Mouse (Mus musculus) gastrocnemius, postnatal 10 days (tissue): ENCODE data around the gene Amd1. TPM values are rescaled to one million over a fixed set of nuclear protein-coding genes. Genes with fewer than 3 reads are reported as not detected.

ENCODE experiments used
- DNase-seq: peaks from one replicate; pipeline ENCODE4 v3.0.0; 2021; ENCODE audit warnings: mixed read lengths
- long read RNA-seq, 2 experiments: library from polyadenylated mRNA; stranded (forward); transcript quantifications; one replicate each; pipeline ENCODE4 v2.0.0; 2021
- total RNA-seq, 2 experiments: library from RNA; stranded (reverse); gene quantifications; 2 replicates each; pipeline ENCODE4 v1.2.3; 2021

The Amd1 gene
- 10 to 100 TPM; 16.7 to 21.3 TPM for total RNA-seq
- long read RNA-seq, experiment 1, transcript Amd1-201 (8 exons, 3,204 nt): major isoform, 12 of 13 reads
- long read RNA-seq, experiment 1, partial matches to known transcripts: 0 of 13 reads
- long read RNA-seq, experiment 1, other reads (novel, unspliced or antisense): 1 of 13 reads
- long read RNA-seq, experiment 2, transcript Amd1-201 (8 exons, 3,204 nt): major isoform, 12 of 13 reads
- long read RNA-seq, experiment 2, partial matches to known transcripts: 0 of 13 reads
- long read RNA-seq, experiment 2, other reads (novel, unspliced or antisense): 1 of 13 reads

- peak; percentile 100 for DNase-seq
These were observed at the start of gene Amd1 for GRCm38 (mm10) chr10:40302140-40302985. Amd1 (minus strand) TSS chr10:40302186.

- DNase-seq: no peak
These were observed 49.2 kb upstream of the Amd1 start for GRCm38 (mm10) chr10:40351156-40351555.

DNA sequence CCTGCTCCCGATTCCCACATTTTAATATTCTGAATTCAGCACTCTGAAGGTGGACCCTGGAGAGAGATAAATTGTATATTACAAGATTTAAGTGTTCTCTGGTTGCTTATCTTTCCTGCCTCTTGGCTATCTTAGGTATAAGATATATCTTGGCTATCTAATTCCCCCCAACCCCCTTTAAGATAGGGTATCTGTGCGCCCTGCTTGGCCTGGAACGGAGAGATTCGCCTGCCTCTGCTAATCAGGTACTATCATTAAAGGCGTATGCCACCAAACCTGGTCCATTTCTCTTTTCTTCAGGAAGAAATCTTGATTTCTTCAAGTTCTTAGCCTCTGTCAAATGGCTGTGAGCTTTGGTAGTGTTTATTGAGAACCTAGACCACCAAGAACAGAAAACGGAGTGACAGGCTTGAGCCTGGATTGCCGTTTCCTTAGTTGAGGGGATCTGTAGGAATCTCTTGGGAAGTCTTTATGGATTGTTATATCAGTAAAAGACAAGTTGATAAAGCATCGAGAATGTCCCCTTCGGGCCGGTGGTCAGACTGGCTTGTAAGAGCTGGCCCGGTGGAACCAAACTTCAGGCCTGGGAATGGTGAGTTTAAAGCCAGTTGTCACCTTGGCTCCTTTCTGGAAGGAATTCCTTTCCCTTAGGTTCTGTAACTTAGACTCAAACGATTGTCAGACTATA, 48.4 kb upstream of the Amd1 start:
- no peak for DNase-seq

DNA sequence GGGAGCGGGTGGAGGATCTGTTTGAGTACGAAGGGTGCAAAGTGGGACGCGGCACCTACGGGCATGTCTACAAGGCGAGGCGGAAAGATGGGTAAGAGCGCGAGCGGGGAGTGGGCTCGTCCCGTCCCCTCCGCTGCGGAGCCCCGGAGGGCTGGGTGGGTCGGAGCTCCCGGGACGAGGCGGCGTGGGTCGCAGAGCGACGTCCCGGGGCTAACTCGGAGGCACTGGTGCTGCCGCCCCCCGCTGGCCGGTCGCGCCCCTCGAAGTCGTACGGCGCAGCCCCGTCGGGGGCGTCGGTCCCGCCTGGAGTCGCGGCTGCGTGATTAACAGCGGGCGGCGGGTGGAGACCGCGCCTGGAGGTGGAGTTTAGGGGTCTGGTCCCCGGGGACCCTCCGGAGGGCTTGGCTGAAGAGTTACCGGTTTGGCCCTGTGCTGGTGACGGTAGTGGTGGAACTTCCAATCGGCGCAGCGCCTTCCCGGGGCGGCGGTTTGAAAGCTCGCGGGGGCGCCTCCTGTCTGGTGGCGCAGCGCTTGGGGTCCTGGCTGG, 47.7 kb upstream of the Amd1 start:
- DNase-seq: peak; percentile 62

DNA sequence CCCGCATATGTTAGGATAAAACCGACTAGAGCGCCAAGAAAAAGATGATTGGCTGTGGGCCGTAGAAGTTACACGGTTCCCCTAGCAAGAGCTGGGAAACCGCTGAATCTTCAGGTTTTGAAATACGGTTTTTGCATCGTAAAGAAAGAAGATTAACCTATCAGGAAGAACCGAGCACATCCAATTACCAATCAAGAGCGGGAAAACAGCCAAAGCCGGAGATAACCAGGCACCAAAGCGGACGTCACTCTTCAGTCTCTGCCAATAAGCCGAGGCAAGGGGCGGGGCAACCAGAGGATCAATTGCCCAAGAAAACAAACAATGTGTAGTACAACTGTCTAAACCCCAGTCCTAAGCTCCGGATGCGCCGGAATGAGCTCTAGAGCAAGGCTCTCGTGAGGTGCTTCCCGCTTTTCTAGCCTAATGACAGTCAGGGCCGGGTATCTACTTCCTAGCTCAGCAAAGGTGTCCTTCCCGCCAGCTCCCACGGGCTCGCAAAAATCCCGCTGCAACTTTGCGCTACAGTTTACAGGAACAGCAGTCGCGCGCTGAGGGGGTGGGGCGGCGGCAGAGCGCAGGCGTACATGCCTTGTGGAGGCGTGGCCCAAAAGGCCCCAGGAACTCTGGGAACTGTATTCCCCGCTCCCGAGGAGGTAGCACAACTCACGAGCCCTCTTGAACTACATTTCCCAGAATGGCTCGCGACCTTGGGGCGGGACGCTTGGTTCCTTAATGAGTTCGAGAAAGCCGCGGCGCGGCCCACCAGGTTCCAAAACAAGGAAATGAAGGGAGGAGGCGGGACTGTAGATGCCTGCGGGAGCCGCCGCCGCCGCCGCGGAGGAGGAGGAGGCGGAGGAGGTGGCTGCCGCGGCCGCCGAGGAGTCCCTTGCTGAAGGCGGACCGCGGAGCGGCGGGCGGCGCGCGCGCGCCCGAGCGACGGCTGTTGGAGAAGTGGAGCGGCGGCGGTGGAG, 46.9 kb upstream of the Amd1 start:
- peak; percentile 87 for DNase-seq

GRCm38 (mm10) chr10:40347461-40347954, 45.5 kb upstream of the Amd1 start:
- no peak for DNase-seq

DNA sequence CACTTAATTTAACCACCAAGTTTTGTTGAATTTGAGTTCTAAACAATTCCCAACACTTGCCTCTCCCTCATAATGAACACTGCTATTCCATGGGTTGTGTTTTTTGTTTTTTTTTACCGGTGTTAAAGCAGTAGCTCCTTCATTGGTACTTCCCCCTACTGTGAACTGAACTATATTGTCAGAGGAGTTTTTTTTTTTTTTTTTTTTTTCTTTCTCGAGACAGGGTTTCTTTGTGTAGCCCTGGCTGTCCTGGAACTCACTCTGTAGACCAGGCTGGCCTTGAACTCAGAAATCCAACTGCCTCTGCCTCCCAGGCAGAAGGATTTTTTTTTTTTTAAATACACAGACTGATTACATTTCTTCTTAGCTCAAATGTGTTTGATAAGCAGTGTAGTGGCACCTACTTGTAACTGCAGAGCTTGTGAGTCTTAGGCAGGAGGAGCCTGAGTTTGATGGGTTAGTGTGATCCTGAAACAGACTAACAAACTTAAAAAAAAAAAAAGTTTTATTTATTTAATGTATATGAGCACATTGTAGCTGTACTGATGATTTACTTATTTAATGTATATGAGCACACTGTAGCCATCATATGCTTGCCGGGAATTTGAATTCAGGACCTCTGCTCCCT, 44.9 kb upstream of the Amd1 start:
- no peak for DNase-seq

DNA sequence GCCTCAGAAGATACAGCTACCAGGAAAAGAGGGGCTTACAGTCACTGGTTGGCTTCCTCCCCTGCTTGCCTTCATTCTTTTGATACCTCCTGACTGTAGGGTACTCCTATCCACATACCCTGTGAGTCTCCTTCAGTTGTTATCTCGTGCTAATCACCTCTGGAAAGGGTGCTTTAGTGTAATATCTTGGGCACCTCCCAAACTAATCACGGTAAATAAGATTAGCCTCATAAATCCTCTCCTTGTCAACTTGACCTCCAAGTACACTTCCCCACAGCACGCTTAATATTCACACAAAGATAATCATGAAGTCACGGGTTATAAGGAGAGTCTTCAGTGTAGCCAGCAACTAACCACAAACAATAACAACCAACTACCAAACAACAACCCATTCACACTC, 40.0 kb upstream of the Amd1 start:
- DNase-seq: no peak

DNA sequence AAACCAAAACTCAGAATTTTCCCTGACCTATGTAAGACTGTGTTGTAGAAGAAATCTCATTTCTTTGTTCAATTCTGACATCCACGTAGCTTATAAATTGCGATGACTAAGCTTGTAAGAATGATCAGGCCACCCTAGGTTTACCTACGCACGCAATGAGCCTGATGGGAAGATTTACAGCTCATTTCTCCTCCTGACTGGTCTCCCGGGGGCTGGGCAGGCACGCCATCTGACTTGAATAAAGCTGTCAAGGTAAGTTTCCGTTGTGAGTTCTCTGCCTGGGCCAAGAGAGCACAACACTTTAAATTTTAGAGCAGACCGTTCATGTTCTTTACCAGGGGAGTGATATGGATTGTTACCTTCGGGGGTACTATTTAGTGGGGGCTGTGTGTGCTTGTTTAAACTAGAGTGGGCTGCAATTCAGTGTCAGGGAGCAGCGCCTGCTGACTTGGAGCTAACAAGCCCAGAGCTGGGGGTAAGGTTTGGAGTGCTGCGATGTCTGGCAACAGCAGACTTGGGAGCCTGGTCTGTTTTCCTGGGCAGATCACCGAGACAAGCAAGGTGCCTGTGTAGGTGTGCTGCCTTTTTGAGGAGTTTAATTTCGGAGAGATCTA, 37.5 kb upstream of the Amd1 start, which contains the start of gene Cdk19:
Cdk19 (plus strand) TSS at position 214 of the 614 bp plus-strand sequence.
- no peak for DNase-seq

GRCm38 (mm10) chr10:40332864-40333263, 30.9 kb upstream of the Amd1 start:
- no peak for DNase-seq

DNA sequence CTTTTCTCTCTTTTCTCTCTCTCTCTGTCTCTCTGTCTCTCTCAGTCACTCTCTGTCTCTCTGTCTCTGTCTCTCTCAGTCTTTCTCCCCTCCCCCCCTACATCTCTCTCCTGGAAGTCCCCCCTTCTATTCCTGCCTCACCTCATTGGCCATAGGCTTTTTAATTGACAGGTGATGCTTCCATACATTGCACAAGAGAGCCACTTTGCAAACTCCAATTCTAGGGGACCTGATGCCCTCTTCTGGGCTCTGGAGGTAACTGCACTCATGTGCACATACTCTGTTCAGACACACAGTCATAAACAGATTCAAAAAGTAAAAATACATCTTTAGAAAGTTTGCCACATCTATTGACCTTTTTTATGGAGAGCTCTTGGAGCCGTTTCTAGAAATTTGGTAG, 28.3 kb upstream of the Amd1 start:
- DNase-seq: no peak

GRCm38 (mm10) chr10:40328004-40328551, 26.1 kb upstream of the Amd1 start:
- no peak for DNase-seq

DNA sequence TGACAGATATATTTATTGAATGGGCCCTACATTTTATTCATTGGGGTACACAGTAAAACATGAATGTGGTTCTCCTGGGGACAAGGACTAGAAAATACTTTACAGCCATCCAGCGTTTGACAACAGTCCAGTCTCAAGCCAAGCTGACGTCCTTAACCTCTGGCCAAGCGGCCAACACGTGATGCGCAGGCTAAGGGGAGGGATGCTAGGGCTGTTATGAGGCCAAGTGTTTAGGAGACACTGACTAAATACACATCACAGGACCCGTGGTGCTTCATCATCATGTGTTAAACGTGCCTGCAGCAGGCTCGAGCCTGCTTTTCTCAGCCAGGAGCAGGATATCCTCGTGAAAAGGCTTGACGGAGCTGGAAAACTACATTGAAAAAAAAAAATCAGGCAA, 18.3 kb upstream of the Amd1 start:
- no peak for DNase-seq

GRCm38 (mm10) chr10:40316841-40317585, 15.0 kb upstream of the Amd1 start:
- no peak for DNase-seq

DNA sequence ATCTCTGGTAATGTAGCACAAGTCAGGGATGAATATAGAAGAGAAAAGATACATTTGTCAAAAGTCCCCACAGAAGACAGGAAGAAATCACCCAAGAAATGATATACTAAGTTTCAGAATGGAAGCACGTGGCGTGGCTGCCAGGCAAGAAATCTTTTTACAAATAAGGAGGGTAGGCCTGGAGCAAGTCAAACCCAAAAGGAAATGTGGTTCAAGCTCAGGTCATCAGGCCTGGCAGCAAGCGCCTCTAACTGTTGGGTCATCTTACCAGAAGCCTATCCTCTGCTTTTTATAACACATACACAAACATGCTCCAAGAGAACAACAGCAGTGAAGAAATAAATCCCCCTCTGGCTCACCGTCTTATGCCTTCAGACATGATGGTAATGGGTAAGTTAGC, 10.8 kb upstream of the Amd1 start:
- DNase-seq: no peak

- DNase-seq: no peak
These were observed 8.1 kb upstream of the Amd1 start for GRCm38 (mm10) chr10:40309884-40310635.

- DNase-seq: no peak
These were observed 6.0 kb upstream of the Amd1 start for GRCm38 (mm10) chr10:40307826-40308583.

DNA sequence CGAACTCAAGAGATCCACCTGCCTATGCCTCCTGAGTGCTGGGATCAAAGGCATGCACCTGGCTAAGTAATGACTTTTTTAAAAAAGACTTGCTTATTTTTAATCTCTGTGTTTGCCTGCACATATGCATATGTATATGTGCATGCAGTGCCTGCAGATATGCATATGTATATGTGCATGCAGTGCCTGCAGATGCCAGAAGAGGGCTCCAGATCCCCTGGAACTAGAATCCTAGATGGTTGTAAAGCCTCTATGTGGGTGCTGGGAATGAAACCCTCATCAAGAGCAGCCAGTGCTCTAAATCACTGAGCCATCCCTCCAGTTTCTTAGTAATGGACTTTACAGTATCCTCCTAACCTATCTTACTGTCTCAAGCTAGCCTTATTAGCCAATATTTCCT, 4.0 kb upstream of the Amd1 start:
- no peak for DNase-seq
